Mouse (Mus musculus): Measurements from ENCODE around the gene Irf2bp1. TPM values are rescaled to one million over a fixed set of nuclear protein-coding genes. Genes with fewer than 3 reads are reported as not detected.

Irf2bp1 gene
- polyA plus RNA-seq (2012; fragmentation: generic; extraction: Trizol), result 27.6 TPM

DNA sequence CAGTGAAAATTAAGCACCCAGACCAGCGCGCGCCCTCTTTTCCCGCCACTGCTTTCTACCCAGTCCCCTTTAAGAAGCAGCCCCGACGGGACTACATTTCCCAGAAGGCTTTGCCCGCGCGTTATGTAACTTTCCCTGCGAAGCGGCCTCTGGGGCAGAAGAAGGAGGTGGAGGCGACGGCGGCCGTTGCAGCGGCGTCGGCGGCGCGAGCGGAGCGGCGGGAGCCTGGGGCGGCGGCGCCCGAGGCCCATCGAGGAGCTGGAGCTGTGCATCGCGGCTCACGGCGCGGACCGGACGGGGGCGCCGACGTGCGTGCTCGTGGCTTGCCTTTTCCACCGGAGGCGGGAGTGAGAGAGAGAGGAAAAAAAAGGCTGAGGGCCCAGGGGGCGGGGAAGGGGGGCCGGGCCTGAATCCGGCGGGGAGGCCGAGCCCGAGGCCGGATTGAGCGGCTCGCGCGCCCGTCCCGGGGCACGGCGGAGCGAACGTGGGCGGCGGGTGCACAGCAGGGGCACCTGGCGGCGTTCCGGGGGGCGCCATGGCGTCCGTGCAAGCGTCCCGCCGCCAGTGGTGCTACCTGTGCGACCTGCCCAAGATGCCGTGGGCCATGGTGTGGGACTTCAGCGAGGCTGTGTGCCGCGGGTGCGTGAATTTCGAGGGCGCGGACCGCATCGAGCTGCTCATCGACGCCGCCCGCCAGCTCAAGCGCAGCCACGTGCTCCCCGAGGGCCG, at the start of gene Irf2bp1:
Gene Irf2bp1, plus strand, starts transcription at position 143 of the 729 bp plus-strand sequence.
- H3K36me3 ChIP-seq (ENCODE audit: control insufficient read depth, insufficient read depth), result no peaks in the 10 kb centered on the region
- H3K79me2 ChIP-seq (ENCODE audit: control insufficient read depth, insufficient read depth), result peaks cover 17% of the 10 kb centered on the region
- H3K27me3 ChIP-seq (ENCODE audit: control insufficient read depth, insufficient read depth, insufficient read length), result no peaks in the 10 kb centered on the region
- H3ac ChIP-seq (ENCODE audit: control insufficient read depth, insufficient read length), result peak within 1 kb of the TSS; percentile 76
- no peak for TF ChIP-seq TCF3 (IDR thresholded peaks at IDR 0.05; ENCODE audit: insufficient read length, low read depth)
- peak; percentile 73 for TF ChIP-seq E2F4 (IDR thresholded peaks at IDR 0.05; ENCODE audit: insufficient read depth)
- peak; percentile 90 for TF ChIP-seq POLR2AphosphoS2 (IDR thresholded peaks at IDR 0.05; ENCODE audit: insufficient read length, low read depth)
- TF ChIP-seq POLR2A (IDR thresholded peaks at IDR 0.05; ENCODE audit: insufficient read length, low read depth), result peak; percentile 85
- TF ChIP-seq MYOD1 (IDR thresholded peaks at IDR 0.05; ENCODE audit: control insufficient read depth in 1 of 3, insufficient read length in 2 of 3, low read depth in 2 of 3), result no peak
- TF ChIP-seq SRF (IDR thresholded peaks at IDR 0.05; ENCODE audit: control insufficient read depth, insufficient read length, low read depth), result no peak
- TF ChIP-seq MAX (IDR thresholded peaks at IDR 0.05; ENCODE audit: low read depth), result no peak
- TF ChIP-seq CEBPB (IDR thresholded peaks at IDR 0.05; ENCODE audit: insufficient read depth, poor library complexity, severe bottlenecking), result 0 out of 2 replicates have a peak, but pooled peaks have one; percentile 23
- peak within 1 kb of the TSS; percentile 91 for H3K4me2 ChIP-seq (ENCODE audit: low read depth)
- peak within 1 kb of the TSS; percentile 37 for H3K4me3 ChIP-seq

DNA sequence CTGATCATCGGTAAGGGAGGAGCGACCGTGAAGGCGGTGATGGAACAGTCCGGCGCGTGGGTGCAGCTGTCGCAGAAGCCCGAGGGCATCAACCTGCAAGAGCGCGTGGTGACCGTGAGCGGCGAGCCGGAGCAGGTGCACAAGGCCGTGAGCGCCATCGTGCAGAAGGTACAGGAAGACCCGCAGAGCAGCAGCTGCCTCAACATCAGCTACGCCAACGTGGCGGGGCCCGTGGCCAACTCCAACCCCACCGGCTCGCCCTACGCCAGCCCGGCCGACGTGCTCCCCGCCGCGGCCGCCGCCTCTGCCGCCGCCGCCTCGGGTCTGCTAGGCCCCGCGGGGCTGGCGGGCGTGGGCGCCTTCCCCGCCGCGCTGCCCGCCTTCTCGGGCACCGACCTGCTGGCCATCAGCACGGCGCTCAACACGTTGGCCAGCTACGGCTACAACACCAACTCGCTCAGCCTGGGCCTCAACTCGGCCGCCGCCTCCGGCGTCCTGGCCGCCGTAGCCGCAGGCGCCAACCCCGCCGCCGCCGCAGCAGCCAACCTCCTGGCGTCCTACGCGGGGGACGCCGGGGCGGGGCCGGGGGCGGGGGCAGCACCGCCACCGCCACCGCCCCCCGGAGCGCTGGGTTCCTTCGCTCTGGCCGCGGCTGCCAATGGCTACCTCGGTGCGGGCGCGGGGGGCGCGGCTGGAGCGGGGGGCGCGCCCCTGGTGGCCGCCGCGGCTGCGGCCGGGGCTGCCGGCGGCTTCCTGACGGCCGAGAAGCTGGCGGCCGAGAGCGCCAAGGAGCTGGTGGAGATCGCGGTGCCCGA, 46.1 kb upstream of the Irf2bp1 start:
- H3K27me3 ChIP-seq (ENCODE audit: control insufficient read depth, insufficient read depth, insufficient read length), result peaks cover 6% of the 10 kb centered on the region

DNA sequence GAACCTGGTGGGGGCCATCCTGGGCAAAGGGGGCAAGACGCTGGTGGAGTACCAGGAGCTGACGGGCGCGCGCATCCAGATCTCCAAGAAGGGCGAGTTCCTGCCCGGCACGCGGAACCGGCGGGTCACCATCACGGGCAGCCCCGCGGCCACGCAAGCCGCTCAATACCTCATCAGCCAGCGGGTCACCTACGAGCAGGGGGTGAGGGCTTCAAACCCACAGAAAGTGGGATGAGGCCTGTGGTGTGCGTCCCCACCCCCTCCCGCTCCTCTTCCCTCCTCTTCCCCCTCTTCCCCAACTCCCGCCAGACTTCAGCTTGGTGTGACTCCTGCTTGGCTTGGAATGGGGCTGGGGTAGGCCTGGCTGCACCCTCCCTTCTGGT, 45.5 kb upstream of the Irf2bp1 start:
- no peak for TF ChIP-seq MAX (IDR thresholded peaks at IDR 0.05; ENCODE audit: low read depth)
- TF ChIP-seq MYOD1 (IDR thresholded peaks at IDR 0.05; ENCODE audit: control insufficient read depth in 1 of 3, insufficient read length in 2 of 3, low read depth in 2 of 3), result no peak
- no peak for TF ChIP-seq TCF3 (IDR thresholded peaks at IDR 0.05; ENCODE audit: insufficient read length, low read depth)
- TF ChIP-seq POLR2AphosphoS2 (IDR thresholded peaks at IDR 0.05; ENCODE audit: insufficient read length, low read depth), result no peak
- TF ChIP-seq REST (IDR thresholded peaks at IDR 0.05; ENCODE audit: insufficient read depth, insufficient read length), result no peak
- TF ChIP-seq POLR2A (IDR thresholded peaks at IDR 0.05; ENCODE audit: insufficient read length, low read depth), result no peak
- no peak for TF ChIP-seq USF1 (IDR thresholded peaks at IDR 0.05; ENCODE audit: low read depth)
- Histone ChIP-seq H3ac (ENCODE audit: control insufficient read depth, insufficient read length) (peak overlapping the region; percentile 22), H3K4me2 (ENCODE audit: low read depth) (peak overlapping the region; percentile 67), H3K36me3 (ENCODE audit: control insufficient read depth, insufficient read depth) (no peaks in the 10 kb centered on the region), H3K4me3 (peak overlapping the region; percentile 14), H3K79me2 (ENCODE audit: control insufficient read depth, insufficient read depth) (no peaks in the 10 kb centered on the region), H3K27me3 (ENCODE audit: control insufficient read depth, insufficient read depth, insufficient read length) (peaks cover 12% of the 10 kb centered on the region)

More for the DNA sequence above, 46.1 kb upstream of the Irf2bp1 start:
- peak overlapping the region; percentile 67 for H3K4me2 ChIP-seq (ENCODE audit: low read depth)
- no peaks in the 10 kb centered on the region for H3K79me2 ChIP-seq (ENCODE audit: control insufficient read depth, insufficient read depth)
- TF ChIP-seq POLR2AphosphoS2 (IDR thresholded peaks at IDR 0.05; ENCODE audit: insufficient read length, low read depth) (no peak), USF1 (IDR thresholded peaks at IDR 0.05; ENCODE audit: low read depth) (no peak), POLR2A (IDR thresholded peaks at IDR 0.05; ENCODE audit: insufficient read length, low read depth) (peak; percentile 49), MYOG (IDR thresholded peaks at IDR 0.05; ENCODE audit: control insufficient read depth in 1 of 3, insufficient read depth in 1 of 3, insufficient read length in 2 of 3, low read depth in 2 of 3) (peak in 2 of 3 experiments; percentile 51 to 83), MYOD1 (IDR thresholded peaks at IDR 0.05; ENCODE audit: control insufficient read depth in 1 of 3, insufficient read length in 2 of 3, low read depth in 2 of 3) (peak in 2 of 3 experiments; percentile 76 to 79)
- peak overlapping the region; percentile 22 for H3ac ChIP-seq (ENCODE audit: control insufficient read depth, insufficient read length)
- H3K4me3 ChIP-seq, result peak overlapping the region; percentile 14
- H3K36me3 ChIP-seq (ENCODE audit: control insufficient read depth, insufficient read depth), result no peaks in the 10 kb centered on the region

DNA sequence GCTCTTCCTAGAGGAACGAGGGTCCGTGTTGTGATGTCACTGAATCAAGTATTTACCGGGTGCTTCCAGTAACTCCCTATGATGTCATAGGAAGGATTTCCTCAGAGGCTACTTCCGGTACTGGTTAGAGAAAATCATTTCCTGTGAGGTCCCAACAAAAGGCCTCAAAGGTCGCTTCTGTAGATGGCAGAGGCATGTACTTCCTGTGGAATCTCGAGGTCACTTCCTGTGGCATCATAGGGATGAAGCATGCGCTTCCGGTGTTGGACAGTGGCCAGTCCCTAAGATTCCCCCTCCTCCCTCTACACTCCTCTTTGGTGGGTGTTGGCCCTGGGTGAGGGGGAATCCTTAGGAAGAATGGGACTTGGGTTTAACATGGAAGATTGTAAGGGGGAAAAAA, 44.4 kb upstream of the Irf2bp1 start:
- Histone ChIP-seq H3K4me3 (no peak overlapping the region), H3K36me3 (ENCODE audit: control insufficient read depth, insufficient read depth) (no peaks in the 10 kb centered on the region), H3K4me2 (ENCODE audit: low read depth) (no peak overlapping the region), H3ac (ENCODE audit: control insufficient read depth, insufficient read length) (no peak overlapping the region), H3K79me2 (ENCODE audit: control insufficient read depth, insufficient read depth) (no peaks in the 10 kb centered on the region), H3K27me3 (ENCODE audit: control insufficient read depth, insufficient read depth, insufficient read length) (peaks cover 20% of the 10 kb centered on the region)
- TF ChIP-seq USF1 (IDR thresholded peaks at IDR 0.05; ENCODE audit: low read depth) (no peak), E2F4 (IDR thresholded peaks at IDR 0.05; ENCODE audit: insufficient read depth) (no peak), MAX (IDR thresholded peaks at IDR 0.05; ENCODE audit: low read depth) (no peak), REST (IDR thresholded peaks at IDR 0.05; ENCODE audit: insufficient read depth, insufficient read length) (no peak), POLR2AphosphoS2 (IDR thresholded peaks at IDR 0.05; ENCODE audit: insufficient read length, low read depth) (no peak), MYOD1 (IDR thresholded peaks at IDR 0.05; ENCODE audit: control insufficient read depth in 1 of 3, insufficient read length in 2 of 3, low read depth in 2 of 3) (no peak), POLR2A (IDR thresholded peaks at IDR 0.05; ENCODE audit: insufficient read length, low read depth) (no peak), MYOG (IDR thresholded peaks at IDR 0.05; ENCODE audit: control insufficient read depth in 1 of 3, insufficient read depth in 1 of 3, insufficient read length in 2 of 3, low read depth in 2 of 3) (no peak), TCF12 (IDR thresholded peaks at IDR 0.05; ENCODE audit: insufficient read depth, poor library complexity, severe bottlenecking) (no peak)
